Comparison of ENCODE assay signal across 13 mouse cellular contexts in the genomic region with DNA sequence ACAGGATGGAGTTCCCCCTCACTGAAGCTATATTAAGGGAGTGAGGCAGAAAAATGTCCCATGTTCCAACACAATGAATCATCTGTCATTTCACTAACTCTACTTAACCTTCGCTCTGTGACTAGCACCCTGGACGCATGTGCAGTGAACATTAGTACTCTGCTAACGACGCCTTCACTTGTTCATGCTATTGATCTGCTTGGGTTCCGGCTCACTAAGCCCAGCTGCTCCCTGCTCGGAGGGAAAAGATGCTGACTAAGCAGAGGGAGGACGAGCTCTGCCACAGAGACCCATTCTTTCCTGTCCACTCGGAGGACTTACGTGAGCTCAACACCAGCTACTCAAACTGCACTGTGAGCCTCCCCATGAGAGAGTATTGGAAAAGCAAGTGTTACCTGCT. TPM values are rescaled to one million over a fixed set of nuclear protein-coding genes. Genes with fewer than 3 reads are reported as not detected.
A peak's percentile ranks its signal among the peaks of the same experiment; 100 is the strongest.
DNase-seq lines count a peak whose midpoint lies in the region; ATAC-seq and TF ChIP-seq lines count a peak whose summit lies in the region.
"Had no signal": no experiment of that assay in that cellular context is flagged by ENCODE, and none has a peak within 500 bp of the region (broad histone marks: within the 10 kb centered on the region; RNA-seq: fewer than 3 reads in every experiment).

No protein-coding gene starts in this region.

- no peaks in the 10 kb centered on the region for H3K9me3 ChIP-seq in ES-E14 (ENCODE audit: control insufficient read depth, insufficient read depth, low read depth, low read length)
- no peaks in the 10 kb centered on the region for H3K9me3 ChIP-seq in hindbrain, embryonic 11.5 days (ENCODE audit: control insufficient read depth, low read length)
- no peaks in the 10 kb centered on the region for H3K9me3 ChIP-seq in midbrain, embryonic 15.5 days
- H3K9me3 ChIP-seq: limb, embryonic 15.5 days had no signal

- no peaks in the 10 kb centered on the region for H3K27me3 ChIP-seq in hindbrain, embryonic 11.5 days (ENCODE audit: control insufficient read depth, insufficient read depth, low read length)
- H3K27me3 ChIP-seq in midbrain, embryonic 15.5 days (replicated peaks), result no peaks in the 10 kb centered on the region
- H3K27me3 ChIP-seq: limb, embryonic 15.5 days had no signal

- no peak overlapping the region for H3K4me2 ChIP-seq in hindbrain, embryonic 11.5 days (replicated peaks; ENCODE audit: low read depth, low read length)
- H3K4me2 ChIP-seq in midbrain, embryonic 15.5 days, result no peak overlapping the region
- H3K4me2 ChIP-seq: limb, embryonic 15.5 days had no signal

- H3K36me3 ChIP-seq in ES-E14 (ENCODE audit: control insufficient read depth, insufficient read depth, low read length, poor library complexity, severe bottlenecking), result no peaks in the 10 kb centered on the region
- no peaks in the 10 kb centered on the region for H3K36me3 ChIP-seq in hindbrain, embryonic 11.5 days (ENCODE audit: control insufficient read depth, insufficient read depth, low read length)
- no peaks in the 10 kb centered on the region for H3K36me3 ChIP-seq in midbrain, embryonic 15.5 days (replicated peaks)
- H3K36me3 ChIP-seq: G1E; limb, embryonic 15.5 days had no signal

- H3K9ac ChIP-seq in ES-E14 (ENCODE audit: insufficient read depth, low read depth, low read length, poor library complexity, severe bottlenecking), result no peak overlapping the region
- no peak overlapping the region for H3K9ac ChIP-seq in hindbrain, embryonic 11.5 days (ENCODE audit: low read depth, low read length)
- H3K9ac ChIP-seq in midbrain, embryonic 15.5 days, result no peak overlapping the region; the same call in 1 of the 2 replicates
- H3K9ac ChIP-seq: limb, embryonic 15.5 days had no signal

- H3K27ac ChIP-seq in ES-E14 (ENCODE audit: insufficient read depth, low read depth, low read length, poor library complexity, severe bottlenecking), result no peak overlapping the region
- 0 out of 2 replicates have a peak overlapping the region, but pooled peaks have one; percentile 30 for H3K27ac ChIP-seq in hindbrain, embryonic 11.5 days (ENCODE audit: low read depth, low read length)
- 0 out of 2 replicates have a peak overlapping the region, but pooled peaks have one; percentile 48 for H3K27ac ChIP-seq in midbrain, embryonic 15.5 days
- H3K27ac ChIP-seq: gastrocnemius, adult 2 months; limb, embryonic 15.5 days had no signal

- ATAC-seq in hindbrain, embryonic 11.5 days (ENCODE audit: low FRiP score), result peak; percentile 89
- ATAC-seq in midbrain, embryonic 15.5 days (replicated peaks), result peak; percentile 38; the same call in 1 of the 2 replicates

- 27% methylated on average over 9 of the region's 9 CpGs for WGBS in hindbrain, embryonic 11.5 days
- WGBS in midbrain, embryonic 15.5 days, result 14% methylated on average over 9 of the region's 9 CpGs

- peaks cover 8 to 14% of the 10 kb centered on the region in 2 experiments; a peak in 2 of 4 replicates for H3K4me1 ChIP-seq in ES-E14 (ENCODE audit: control insufficient read depth in 2 of 2, insufficient read depth in 2 of 2, low read length in 2 of 2, poor library complexity in 1 of 2)
- no peaks in the 10 kb centered on the region; the same call in 1 of the 2 replicates for H3K4me1 ChIP-seq in hindbrain, embryonic 11.5 days (replicated peaks; ENCODE audit: control insufficient read depth, insufficient read depth, low read length)
- H3K4me1 ChIP-seq in midbrain, embryonic 15.5 days, result peaks cover 18% of the 10 kb centered on the region

- DNase-seq in ES-E14 (ENCODE audit: low read depth, low spot score), result no peak
- peak; percentile 62 for DNase-seq in embryo, embryonic 10.5 days (ENCODE audit: low spot score)
- DNase-seq in hindbrain, embryonic 11.5 days (ENCODE audit: low spot score), result peak; percentile 75
- DNase-seq in cerebellum, postnatal 4 days (ENCODE audit: low spot score in 2 of 2), result no peak
- DNase-seq in ovary, postnatal 14 days (ENCODE audit: low spot score), result no peak
- no peak for DNase-seq in gastrocnemius, postnatal 10 days
- DNase-seq in cerebellum, adult 11-12 months, result no peak
- DNase-seq: cerebellum, adult 2 months; gastrocnemius, adult 2 months; kidney, adult 8-10 months had no signal

- H3K4me3 ChIP-seq in ES-E14 (ENCODE audit: insufficient read depth in 1 of 2, low read depth in 1 of 2, low read length in 2 of 2, poor library complexity in 1 of 2, severe bottlenecking in 1 of 2), result no peak overlapping the region
- H3K4me3 ChIP-seq in hindbrain, embryonic 11.5 days (ENCODE audit: low read depth, low read length), result no peak overlapping the region
- no peak overlapping the region for H3K4me3 ChIP-seq in midbrain, embryonic 15.5 days
- H3K4me3 ChIP-seq: gastrocnemius, adult 2 months; limb, embryonic 15.5 days had no signal

- in situ Hi-C loops in ES-E14 (cut with MboI; ENCODE audit: low sequenced_read_pairs in 2 of 2, unreplicated experiment in 2 of 2), result no loop called here

TF ChIP-seq in ES-E14, 5 proteins besides CTCF, POLR2A, EP300 and RAD21:
- TF ChIP-seq ZC3H11A (IDR thresholded peaks at IDR 0.05; ENCODE audit: borderline replicate concordance, low read depth, low read length), result no peak
- TF ChIP-seq MAFK (IDR thresholded peaks at IDR 0.05; ENCODE audit: insufficient read depth, low read depth, low read length), result peak; percentile 66; the same call in 1 of the 2 replicates

RNA-seq across cellular contexts. Expression of gene Map1b, which starts 33.2 kb away (rescaled TPM):
- total RNA-seq in ES-E14 (2012; rRNA removed), result 21.2 and 23.9 TPM in 2 replicates
- polyA plus RNA-seq in hindbrain, embryonic 11.5 days (2014; fragmentation: Nextera tagmentation; extraction: Ambion mirVana), result 1,051 and 1,521 TPM in 2 replicates
- 2,126 and 2,223 TPM in 2 replicates for polyA plus RNA-seq in midbrain, embryonic 15.5 days (2015; fragmentation: Nextera tagmentation; extraction: Ambion mirVana)
- 10 to 100 TPM; 30.9 to 37.7 TPM for total RNA-seq in gastrocnemius, postnatal 10 days (2021)
- polyA plus RNA-seq: G1E had no signal

Comparison
In these comparisons a context has a peak if more than half of its experiments do, and no peak if none do; other contexts are left out.
1. DNase-seq: peak in embryo, embryonic 10.5 days (single experiment) and hindbrain, embryonic 11.5 days (single experiment); none in ES-E14 (single experiment), cerebellum, postnatal 4 days (0 of 2), ovary, postnatal 14 days (single experiment), gastrocnemius, postnatal 10 days (single experiment) and cerebellum, adult 11-12 months (single experiment).